Mouse (Mus musculus): ENCODE results near the gene Psmb5.

The Psmb5 gene

GRCm38 (mm10) chr14:54594631-54595414 lies 23.0 kb downstream of the Psmb5 start:
- in situ Hi-C loops (cut with MboI, MseI): no loop called here

DNA sequence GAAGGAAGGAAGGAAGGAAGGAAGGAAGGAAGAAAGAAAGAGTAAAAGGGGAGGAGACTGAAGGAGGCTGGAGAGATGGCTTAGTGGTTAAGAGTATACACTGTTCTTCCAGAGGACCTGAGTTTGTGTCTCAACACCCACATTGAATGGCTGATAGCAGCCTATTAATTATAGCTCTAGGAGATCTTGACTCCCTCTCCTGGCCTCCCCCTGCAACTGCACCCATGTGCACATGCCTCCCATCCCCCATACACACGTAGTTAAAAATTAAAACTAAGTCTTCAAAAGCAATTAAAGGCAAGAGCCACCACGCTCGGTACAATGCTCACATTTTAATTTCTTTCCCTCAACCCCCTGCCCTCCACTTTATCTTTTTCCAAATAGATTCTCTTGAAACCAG lies 23.8 kb downstream of the Psmb5 start:
- in situ Hi-C loops (cut with MboI, MseI): no loop called here

DNA sequence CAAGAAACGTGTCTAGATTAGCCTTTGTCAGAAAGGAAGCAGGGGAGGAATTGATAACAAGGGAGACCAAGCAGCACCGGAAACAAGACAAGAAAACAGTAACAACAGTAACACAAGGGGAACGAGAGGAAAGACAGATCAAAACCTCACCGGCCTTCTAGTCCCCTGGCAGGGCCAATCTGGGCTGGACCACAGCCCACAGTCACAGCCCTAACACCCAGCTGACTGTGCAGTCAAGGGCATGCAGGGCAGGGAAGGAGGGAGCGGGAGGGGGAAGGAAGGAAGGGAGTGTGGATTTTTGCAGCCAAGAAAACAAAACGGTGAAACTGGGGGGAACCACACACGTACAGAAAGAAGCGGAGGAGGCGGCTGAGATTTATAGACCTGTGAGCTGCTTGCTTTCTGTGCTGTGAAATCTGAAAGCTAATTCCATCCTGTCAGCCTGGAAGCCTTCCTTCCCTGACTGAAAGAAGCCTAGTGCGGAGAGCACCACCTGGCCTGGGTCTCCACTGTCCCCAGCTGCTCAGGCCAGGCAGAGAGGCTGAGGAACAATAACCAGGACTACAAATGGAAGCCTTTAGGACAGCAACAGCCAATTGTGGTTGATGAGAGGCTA lies 25.4 kb downstream of the Psmb5 start:
- in situ Hi-C loops (cut with MboI, MseI): no loop called here

DNA sequence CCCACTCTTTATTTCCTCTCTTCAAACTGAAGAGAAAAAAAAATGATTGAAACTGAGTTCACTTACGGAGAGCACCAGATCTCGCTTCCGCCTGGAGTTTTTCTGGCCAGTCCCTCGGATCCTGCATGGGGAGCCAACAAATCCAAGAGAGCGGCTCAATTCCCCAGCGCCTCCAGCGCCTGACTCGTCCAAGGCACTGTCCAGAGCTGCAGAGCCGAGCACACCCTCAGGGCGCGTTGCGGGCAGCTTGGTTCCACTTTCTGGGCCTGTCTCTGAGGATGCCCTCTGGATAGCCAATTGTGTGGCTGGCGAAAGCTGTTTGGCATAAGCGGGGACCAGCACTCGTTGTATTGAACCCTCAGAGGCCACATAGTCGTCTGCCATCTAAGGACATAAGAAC lies 26.8 kb downstream of the Psmb5 start:
- in situ Hi-C loops (cut with MboI, MseI): no loop called here

GRCm38 (mm10) chr14:54583681-54584338 lies 34.0 kb downstream of the Psmb5 start:
- in situ Hi-C loops (cut with MboI, MseI): no loop called here

GRCm38 (mm10) chr14:54582536-54582935 lies 35.3 kb downstream of the Psmb5 start:
- in situ Hi-C loops (cut with MboI, MseI): no loop called here

- in situ Hi-C loops (cut with MboI, MseI): no loop called here
Observed at GRCm38 (mm10) chr14:54579638-54580037, 38.2 kb downstream of the Psmb5 start.

- in situ Hi-C loops (cut with MboI, MseI): no loop called here
Observed at GRCm38 (mm10) chr14:54578063-54578462, 39.8 kb downstream of the Psmb5 start.

DNA sequence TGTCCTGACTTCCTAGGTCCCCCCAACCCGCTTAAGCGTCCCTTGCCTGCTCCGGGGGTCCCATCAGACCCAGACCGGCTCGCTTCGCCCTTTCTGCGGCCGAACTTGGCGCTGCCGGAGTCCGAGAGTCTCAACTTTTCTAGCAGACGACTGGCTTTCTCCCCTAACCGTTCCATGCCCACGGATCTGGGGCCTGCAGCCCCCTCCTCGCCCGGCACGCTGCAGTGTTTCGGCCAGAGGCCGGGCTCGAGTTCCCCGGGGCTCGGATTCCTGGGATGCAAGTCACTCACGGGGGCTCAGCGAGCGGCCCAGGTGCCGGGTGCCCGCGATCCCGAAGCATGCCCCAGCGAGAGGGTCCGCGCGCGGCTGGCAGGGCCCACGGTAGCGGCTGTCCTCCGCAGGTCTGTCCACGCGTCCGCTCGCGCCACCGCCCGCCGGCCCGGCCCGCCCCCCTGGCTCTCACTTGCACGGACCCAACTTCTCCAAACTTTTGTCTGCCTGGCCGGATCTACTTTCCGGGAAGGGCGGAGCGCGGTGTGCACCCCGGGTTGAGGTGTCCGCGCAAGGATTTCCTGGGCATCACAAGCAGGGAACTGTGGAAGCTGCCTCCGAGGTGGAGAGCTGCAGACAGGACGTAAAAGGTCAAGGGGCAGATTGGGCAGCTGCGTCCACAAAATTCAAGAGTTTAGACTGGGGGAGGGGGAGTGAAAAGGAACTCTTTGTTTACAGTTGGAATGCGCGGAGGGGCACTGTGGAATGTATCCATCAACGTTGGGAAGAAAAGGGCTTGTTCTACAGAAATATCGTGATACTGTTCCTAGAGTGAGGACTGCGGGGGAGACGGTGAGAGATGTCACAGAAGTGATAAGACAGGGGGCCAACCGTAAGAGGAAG lies 40.5 kb downstream of the Psmb5 start, which contains the start of gene Ajuba:
Gene Ajuba, minus strand, starts transcription at position 470 of the 894 bp plus-strand sequence.
- in situ Hi-C loops (cut with MboI, MseI): no loop called here

DNA sequence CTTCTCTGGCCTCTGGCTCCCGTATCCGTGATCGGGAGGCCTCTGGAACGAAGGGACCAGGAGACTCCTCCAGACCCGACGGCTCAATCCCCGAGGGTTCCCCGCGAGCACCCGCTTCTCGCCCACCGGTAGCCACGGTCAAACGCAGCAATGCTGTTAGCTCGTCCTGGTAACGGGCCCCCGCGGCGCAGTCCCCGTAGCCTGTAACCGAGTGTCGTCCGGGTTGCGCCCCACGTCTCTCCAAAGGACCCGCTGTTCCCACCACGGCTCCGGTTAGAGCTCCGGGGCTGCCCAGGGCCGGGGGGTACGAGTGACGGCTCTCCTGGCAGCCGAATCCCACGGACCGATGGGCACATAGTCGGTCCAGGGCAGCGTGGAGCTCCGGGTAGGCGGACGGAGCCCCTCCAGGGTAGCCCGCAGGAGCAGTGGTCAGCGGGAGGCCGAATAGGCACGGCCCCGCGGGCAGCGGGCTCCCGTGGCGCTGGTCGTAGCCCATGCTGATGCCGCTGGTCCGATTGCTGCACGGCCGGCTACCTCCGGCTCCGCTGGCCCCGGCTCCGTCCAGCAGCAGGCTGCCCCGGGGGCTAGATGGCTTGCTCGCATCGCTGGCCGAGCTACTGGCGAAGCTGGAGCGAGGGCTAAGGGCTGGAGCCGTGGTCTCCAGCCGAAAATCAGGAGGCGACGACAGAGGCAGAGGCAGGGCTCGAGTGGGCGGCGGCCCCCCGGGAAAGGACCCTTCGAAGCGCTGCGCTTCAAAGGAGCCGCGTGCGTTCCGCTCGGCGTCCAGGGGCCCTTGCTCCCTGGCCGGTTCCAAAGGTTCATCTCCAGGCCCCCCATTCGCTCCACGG lies 41.4 kb downstream of the Psmb5 start:
- in situ Hi-C loops (cut with MboI, MseI): no loop called here

- in situ Hi-C loops (cut with MboI, MseI): no loop called here
Observed at GRCm38 (mm10) chr14:54575631-54576030, 42.2 kb downstream of the Psmb5 start.

DNA sequence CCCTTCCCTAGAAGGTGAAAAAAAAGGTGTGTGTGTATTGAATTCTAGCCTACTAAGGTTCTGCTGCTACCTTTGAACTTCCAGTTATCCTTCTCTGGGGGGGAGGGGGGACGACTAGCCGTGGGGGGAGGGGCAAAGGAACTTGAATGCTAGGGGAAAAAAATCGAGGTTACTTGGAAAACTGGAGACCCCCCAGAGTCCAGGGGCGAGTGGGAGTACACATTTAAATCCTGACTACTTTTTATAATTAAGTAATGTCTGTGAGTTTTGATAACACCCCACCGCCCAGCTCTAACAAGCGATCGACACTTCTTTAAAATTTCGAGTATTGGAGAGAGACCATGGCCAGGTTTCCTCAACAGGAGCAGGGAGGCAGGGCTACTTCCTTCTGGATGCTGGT lies 42.8 kb downstream of the Psmb5 start:
- in situ Hi-C loops (cut with MboI, MseI): no loop called here

DNA sequence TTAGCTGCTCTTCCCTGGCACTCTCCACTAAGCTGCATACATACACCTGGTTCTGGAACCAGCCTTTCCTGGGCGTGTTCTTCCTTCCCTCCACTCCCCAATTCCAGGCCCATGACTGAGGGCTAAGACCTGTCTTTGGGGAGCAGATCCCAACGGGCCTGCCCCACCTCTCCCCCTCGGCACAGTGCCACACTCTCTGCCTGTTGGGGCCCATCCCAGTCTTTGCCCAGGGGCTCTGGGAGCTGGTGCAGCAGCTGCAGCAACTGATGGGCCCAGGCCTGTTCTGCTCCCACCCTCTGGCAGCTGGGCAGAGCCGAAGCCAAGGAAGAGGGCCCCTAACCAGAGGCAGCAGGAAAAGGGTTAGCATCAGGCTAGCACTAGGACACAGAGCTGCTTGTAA lies 43.6 kb downstream of the Psmb5 start:
- in situ Hi-C loops (cut with MboI, MseI): loop anchor here (5.0 kb wide), 2 partner anchors 63 to 68 kb away; partner anchors contain the start of genes Cdh24 (in 1 of the 2) and Gm17606 (in 1 of the 2)

DNA sequence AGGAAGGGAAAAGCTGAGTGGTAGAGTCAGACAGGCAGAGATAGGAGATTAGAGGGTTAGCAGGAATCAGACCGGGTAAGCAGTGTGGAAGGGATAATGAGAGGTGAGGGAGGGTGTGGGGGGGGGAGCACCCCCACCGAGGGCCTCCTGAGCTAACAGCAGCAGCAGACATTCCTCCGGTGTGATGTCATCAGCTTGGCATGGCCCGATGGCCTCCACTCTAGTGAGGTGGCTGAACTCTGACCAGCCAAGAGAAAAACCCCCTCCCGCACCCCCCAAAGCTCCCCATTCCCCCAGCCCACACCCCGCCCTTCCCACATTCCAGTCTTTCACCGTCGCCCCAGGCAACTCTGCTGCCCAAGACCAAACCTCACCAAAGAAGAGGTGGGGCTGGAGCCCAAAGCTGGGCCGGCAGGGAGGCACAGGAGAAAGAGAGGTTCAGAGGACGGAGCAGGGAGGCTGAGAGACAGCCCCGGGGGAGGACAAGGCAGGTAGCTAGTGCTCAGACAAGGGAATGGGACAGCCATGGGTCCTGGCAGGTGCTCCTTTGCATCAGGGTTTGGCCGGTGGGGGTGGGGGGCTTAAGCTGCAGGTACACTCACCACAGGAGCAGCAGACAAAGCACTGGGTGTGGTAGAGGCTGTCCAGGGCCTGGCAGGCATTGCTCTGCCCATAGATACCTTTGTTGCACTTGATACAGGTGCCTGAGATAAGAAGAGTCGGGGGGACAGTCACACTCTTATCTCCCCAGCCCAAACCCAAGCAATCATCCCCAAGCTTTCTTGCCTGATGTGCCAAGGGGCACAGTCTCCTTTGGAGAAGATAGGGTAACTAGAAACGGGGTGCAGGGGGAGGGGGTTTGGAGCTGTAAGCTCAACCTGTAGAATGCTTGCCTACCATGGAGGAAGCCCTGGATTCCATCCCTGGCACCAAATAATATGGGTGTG lies 44.8 kb downstream of the Psmb5 start:
- in situ Hi-C loops (cut with MboI, MseI): loop anchor here (5.0 kb wide), 2 partner anchors 64 to 69 kb away; partner anchors contain the start of genes Cdh24 (in 1 of the 2) and Gm17606 (in 1 of the 2)

- in situ Hi-C loops (cut with MboI, MseI): loop anchor here (5.0 kb wide), 2 partner anchors 65 to 70 kb away; partner anchors contain the start of genes Cdh24 (in 1 of the 2) and Gm17606 (in 1 of the 2)
Observed at GRCm38 (mm10) chr14:54572122-54572521, 45.7 kb downstream of the Psmb5 start.

DNA sequence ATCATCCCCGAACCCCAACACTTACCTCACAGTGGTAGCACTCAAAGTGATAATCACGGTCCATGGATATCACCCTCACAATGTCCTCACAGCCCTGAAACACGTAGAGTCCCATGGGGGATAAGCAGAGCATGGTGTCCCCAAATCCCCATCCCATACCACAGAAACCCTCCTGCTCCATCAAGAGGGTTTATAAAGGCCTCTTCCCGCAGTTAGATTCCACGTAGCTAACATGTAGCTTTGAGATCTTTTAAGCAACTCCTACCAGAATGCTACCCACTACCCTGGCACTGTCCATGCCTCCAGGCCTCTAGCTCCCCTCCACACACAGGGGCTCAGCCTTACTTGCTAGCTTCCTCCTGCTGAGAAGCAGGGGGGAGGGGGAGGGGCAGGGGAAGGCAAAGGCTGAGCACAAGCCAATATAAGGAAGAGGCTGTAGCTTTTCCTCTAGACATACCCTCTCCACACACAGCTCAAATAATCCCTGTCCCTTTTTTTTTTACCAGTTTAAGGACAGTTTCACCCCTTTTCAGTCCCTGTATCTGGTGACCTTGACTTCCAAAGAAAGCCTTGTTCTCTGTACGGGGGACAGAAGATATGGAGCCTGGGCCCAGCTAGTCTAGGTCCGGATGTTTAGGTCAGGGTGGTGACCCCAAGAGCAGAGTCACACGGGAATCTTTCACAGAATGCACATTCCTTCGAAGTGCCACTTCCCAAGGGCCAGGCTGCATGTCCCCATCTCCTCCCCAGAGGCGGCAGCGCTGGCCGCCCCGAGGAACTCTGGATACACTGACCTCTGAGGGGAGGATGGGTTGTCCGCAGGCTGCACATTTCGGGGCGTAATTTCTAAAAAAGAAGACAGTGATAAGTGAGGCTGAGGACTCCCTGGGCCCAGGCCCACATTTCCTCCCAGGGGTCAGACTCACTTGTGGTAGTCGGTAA lies 48.1 kb downstream of the Psmb5 start:
- in situ Hi-C loops (cut with MboI, MseI): loop anchor here (5.0 kb wide), 2 partner anchors 68 to 73 kb away; partner anchors contain the start of genes Cdh24 (in 1 of the 2) and Gm17606 (in 1 of the 2)

- in situ Hi-C loops (cut with MboI, MseI): no loop called here
Observed at GRCm38 (mm10) chr14:54568694-54569414, 49.0 kb downstream of the Psmb5 start.
